Mouse (Mus musculus): Measurements from ENCODE around the gene Ube4a.

GRCm38 (mm10) chr9:44879694-44880271 is 85.6 kb downstream of the Ube4a start:
- no peak for TF ChIP-seq CTCF (IDR thresholded peaks at IDR 0.05; ENCODE audit: control insufficient read depth, insufficient read depth, insufficient replicate concordance, low read depth, low read length)
- TF ChIP-seq POLR2A (IDR thresholded peaks at IDR 0.05; ENCODE audit: control insufficient read depth, low read depth, low read length): no peak

All from testis, adult 2 months (tissue).